Mouse (Mus musculus) thymus, postnatal 10 days (tissue): ENCODE measurements around the gene Akr1b8.
"Not testable (repeated sequence)": the region's sequence is repeated elsewhere in the genome, so short reads cannot be mapped to it uniquely, and the experiment has no call there.

Experiments used
- DNase-seq, 2 experiments: peaks; one replicate each; pipeline ENCODE4 v3.0.0; 2021; ENCODE audit warnings: low spot score in 2 of 2

Akr1b8 gene

DNA sequence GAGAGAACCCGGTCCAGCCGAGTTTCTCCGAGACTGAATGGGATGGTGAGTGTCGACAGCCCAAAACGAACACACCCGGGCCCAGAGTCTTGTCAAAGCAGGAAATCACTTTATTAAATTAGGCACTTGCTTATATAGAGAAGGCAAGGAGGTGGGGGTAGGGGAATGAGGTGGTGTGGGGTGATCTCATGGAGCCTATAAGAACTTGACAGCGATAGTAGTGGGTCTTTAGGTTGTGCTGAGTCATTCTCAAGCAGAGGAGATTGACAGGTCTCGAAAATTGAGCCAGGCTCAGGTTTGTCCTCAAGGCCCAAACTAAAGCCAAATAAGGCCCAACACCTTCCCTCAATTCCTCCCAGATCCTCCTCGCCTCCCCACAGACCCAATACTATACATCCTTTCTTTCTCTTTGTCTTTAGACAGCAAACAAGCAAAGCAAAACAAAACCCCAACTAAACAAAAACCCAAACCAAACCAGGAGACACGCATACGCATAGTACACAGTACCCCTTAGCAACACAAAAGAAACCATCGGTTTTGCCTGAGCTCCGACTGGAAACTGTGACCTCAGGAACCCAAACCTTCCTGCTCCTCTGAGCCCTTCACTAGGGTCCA is 45.8 kb downstream of the Akr1b8 start:
- DNase-seq, result no peak

GRCm38 (mm10) chr6:34400696-34401095 is 46.8 kb downstream of the Akr1b8 start:
- DNase-seq, result no peak

- no peak for DNase-seq
Observed at GRCm38 (mm10) chr6:34406746-34407145, 52.8 kb downstream of the Akr1b8 start.

- DNase-seq, result no peak
Observed at GRCm38 (mm10) chr6:34407403-34407802, 53.5 kb downstream of the Akr1b8 start.

- DNase-seq, result no peak
Observed at GRCm38 (mm10) chr6:34412023-34412422, 58.1 kb downstream of the Akr1b8 start, which contains the start of gene Akr1b7. Gene Akr1b7 (plus strand): TSS chr6:34412334.

DNA sequence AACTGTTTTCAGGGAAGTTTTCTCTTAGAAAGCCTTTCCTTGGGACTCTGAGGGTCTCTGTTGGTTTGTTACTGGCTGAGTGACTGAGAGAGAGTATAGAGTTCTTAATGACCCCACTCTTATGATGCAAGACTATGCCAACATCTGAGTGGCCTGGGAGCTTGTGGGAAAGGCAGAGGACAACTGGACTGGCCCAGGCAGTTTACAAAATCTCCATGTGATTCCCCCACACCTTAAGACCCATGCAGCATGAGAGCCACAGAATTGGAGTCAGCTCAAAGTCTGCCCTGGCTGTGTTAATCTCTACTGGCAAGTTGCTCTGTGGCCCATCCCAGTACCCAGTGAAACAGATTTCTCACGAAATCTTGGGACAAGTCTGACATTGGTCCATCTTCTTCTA is 58.8 kb downstream of the Akr1b8 start:
- no peak for DNase-seq

- not testable (repeated sequence) for DNase-seq
Observed at GRCm38 (mm10) chr6:34413386-34413785, 59.5 kb downstream of the Akr1b8 start.

- no peak for DNase-seq
Observed at GRCm38 (mm10) chr6:34416521-34416920, 62.6 kb downstream of the Akr1b8 start.
